Mouse (Mus musculus): Measurements from ENCODE around the gene Nr0b2. TPM values are rescaled to one million over a fixed set of nuclear protein-coding genes. Genes with fewer than 3 reads are reported as not detected.

Gene Nr0b2
- polyA plus RNA-seq, 1 experiment from 2014 or later = 0.16 TPM

- no peaks in the 10 kb centered on the region for H3K4me1 ChIP-seq (replicated peaks; ENCODE audit: control insufficient read depth, insufficient read depth, low read length)
Observed at GRCm38 (mm10) chr4:133552029-133552428, 1.1 kb upstream of the Nr0b2 start.

DNA sequence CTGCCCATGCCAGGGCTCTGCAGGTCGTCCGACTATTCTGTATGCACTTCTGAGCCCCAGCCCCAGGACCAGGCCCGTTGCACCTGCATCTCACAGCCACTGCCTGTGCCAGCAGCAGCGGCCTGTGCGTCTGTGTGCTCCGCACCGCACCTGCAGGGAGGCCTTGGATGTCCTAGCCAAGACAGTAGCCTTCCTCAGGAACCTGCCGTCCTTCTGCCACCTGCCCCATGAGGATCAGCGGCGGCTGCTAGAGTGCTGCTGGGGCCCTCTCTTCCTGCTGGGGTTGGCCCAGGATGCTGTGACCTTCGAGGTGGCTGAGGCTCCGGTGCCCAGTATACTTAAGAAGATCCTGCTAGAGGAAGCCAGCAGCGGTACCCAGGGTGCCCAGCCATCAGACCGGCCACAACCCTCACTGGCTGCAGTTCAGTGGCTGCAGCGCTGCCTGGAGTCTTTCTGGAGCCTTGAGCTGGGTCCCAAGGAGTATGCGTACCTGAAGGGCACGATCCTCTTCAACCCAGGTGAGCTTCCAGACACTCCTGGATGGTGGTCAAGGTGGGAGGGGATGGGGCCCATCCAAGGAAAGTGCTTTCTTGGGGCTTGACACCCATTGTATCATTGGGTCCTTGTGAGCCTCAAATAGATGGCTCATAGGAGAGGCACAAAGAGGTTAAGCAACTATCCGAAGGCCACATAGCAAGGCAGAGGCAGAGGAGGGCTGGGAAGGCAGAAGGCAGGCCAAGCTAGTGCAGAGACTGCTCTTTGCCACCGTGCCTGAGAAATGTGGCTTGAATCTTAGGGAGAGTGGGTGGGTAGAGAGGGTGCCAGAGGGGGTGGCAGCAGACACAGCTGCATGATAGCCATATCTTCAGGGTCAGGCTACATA, 513 bp downstream of the Nr0b2 start:
- no peak for DNase-seq (ENCODE audit: low spot score)
- no peak for ATAC-seq (replicated peaks; ENCODE audit: low FRiP score)
- 77% methylated on average over 19 of the region's 19 CpGs for WGBS
- H3K27ac ChIP-seq (ENCODE audit: low read depth, low read length) = no peak overlapping the region
- no peak overlapping the region for H3K4me3 ChIP-seq (ENCODE audit: low read depth, low read length)
- no peaks in the 10 kb centered on the region for H3K9me3 ChIP-seq (ENCODE audit: control insufficient read depth, low read length)
- no peak overlapping the region for H3K4me2 ChIP-seq (ENCODE audit: low read depth, low read length, severe bottlenecking)
- H3K9ac ChIP-seq (ENCODE audit: low read length) = no peak overlapping the region
- H3K27me3 ChIP-seq (ENCODE audit: control insufficient read depth, insufficient read depth, low read length) = no peaks in the 10 kb centered on the region
- no peaks in the 10 kb centered on the region for H3K36me3 ChIP-seq (ENCODE audit: control insufficient read depth, insufficient read depth, low read length)
- no peaks in the 10 kb centered on the region for H3K4me1 ChIP-seq (replicated peaks; ENCODE audit: control insufficient read depth, insufficient read depth, low read length)

More at GRCm38 (mm10) chr4:133552029-133552428, 1.1 kb upstream of the Nr0b2 start:
- WGBS = 92% methylated on average over 1 of the region's 1 CpGs
- H3K27me3 ChIP-seq (ENCODE audit: control insufficient read depth, insufficient read depth, low read length) = no peaks in the 10 kb centered on the region
- H3K4me3 ChIP-seq (ENCODE audit: low read depth, low read length) = no peak overlapping the region
- no peaks in the 10 kb centered on the region for H3K36me3 ChIP-seq (ENCODE audit: control insufficient read depth, insufficient read depth, low read length)
- H3K27ac ChIP-seq (ENCODE audit: low read depth, low read length) = no peak overlapping the region
- no peak for DNase-seq (ENCODE audit: low spot score)
- no peak for ATAC-seq (replicated peaks; ENCODE audit: low FRiP score)
- no peak overlapping the region for H3K4me2 ChIP-seq (ENCODE audit: low read depth, low read length, severe bottlenecking)
- H3K9ac ChIP-seq (ENCODE audit: low read length) = no peak overlapping the region
- H3K9me3 ChIP-seq (ENCODE audit: control insufficient read depth, low read length) = no peaks in the 10 kb centered on the region

DNA sequence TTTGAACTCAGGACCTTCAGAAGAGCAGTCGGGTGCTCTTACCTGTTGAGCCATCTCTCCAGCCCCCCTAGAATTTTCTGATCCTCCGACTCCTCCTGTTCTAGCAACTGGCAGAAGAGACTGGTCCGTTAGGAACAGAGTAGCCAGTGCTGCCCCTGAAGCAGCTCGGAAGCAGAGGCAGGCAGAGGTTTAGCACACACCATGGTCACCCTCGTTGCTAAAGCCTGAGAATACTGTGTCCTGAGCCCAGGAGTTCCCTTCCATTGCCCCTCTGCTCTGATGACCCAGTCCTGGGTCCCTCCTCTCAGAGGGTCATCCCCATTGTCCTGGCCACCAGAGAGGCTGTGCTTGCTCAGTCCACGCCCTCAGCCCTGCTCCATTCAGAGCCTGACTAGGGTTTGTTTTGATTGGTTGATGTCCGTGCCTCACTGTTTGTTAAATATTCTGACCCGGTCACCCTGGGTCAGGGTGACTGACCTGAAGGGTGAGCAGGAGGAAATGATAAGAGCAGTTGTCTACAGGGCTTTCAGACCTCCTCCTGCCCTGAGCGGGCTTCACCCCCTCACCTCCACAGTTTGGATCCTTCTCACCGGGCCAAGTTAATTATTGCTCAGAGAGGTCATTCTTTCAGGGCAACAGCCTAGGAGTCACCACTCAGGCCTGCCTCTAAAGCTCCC, 4.0 kb downstream of the Nr0b2 start:
- Histone ChIP-seq H3K9me3 (ENCODE audit: control insufficient read depth, low read length) (no peaks in the 10 kb centered on the region), H3K27me3 (ENCODE audit: control insufficient read depth, insufficient read depth, low read length) (no peaks in the 10 kb centered on the region), H3K9ac (ENCODE audit: low read length) (no peak overlapping the region), H3K27ac (ENCODE audit: low read depth, low read length) (no peak overlapping the region), H3K4me1 (replicated peaks; ENCODE audit: control insufficient read depth, insufficient read depth, low read length) (no peaks in the 10 kb centered on the region), H3K36me3 (ENCODE audit: control insufficient read depth, insufficient read depth, low read length) (no peaks in the 10 kb centered on the region), H3K4me3 (ENCODE audit: low read depth, low read length) (no peak overlapping the region), H3K4me2 (ENCODE audit: low read depth, low read length, severe bottlenecking) (no peak overlapping the region)
- ATAC-seq (replicated peaks; ENCODE audit: low FRiP score) (no peak), DNase-seq (ENCODE audit: low spot score) (no peak)
- WGBS = 40% methylated on average over 10 of the region's 10 CpGs

- H3K36me3 ChIP-seq (ENCODE audit: control insufficient read depth, insufficient read depth, low read length) = no peaks in the 10 kb centered on the region
- no peak overlapping the region for H3K27ac ChIP-seq (ENCODE audit: low read depth, low read length)
- WGBS = 74% methylated on average over 4 of the region's 4 CpGs
- ATAC-seq (replicated peaks; ENCODE audit: low FRiP score) = no peak
- H3K4me1 ChIP-seq (replicated peaks; ENCODE audit: control insufficient read depth, insufficient read depth, low read length) = no peaks in the 10 kb centered on the region
- H3K9me3 ChIP-seq (ENCODE audit: control insufficient read depth, low read length) = no peaks in the 10 kb centered on the region; the same call in 1 of the 2 replicates
- no peak overlapping the region for H3K4me3 ChIP-seq (ENCODE audit: low read depth, low read length)
- no peaks in the 10 kb centered on the region for H3K27me3 ChIP-seq (ENCODE audit: control insufficient read depth, insufficient read depth, low read length)
- no peak overlapping the region for H3K9ac ChIP-seq (ENCODE audit: low read length)
- DNase-seq (ENCODE audit: low spot score) = no peak
- no peak overlapping the region for H3K4me2 ChIP-seq (ENCODE audit: low read depth, low read length, severe bottlenecking)
Observed at GRCm38 (mm10) chr4:133559846-133560245, 6.7 kb downstream of the Nr0b2 start.

DNA sequence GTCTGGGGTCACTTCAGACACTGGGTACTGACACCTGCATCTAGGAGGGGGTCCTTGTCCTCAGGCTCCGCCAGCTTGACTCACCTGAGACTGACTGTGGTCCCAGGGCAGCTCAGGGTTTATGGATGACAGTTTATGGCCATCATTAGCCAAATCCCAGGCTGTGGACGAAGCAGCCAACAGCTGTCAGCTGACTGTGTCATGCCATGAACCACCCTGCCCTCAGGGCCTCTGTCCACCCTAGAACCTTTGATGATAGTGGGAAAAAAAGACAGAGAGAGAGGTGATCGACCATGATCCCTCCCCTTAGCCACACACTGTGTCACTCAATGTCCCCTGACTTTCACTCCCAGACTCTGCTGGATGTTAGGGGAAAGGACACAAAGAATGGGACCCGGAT, 8.4 kb downstream of the Nr0b2 start:
- no peak for ATAC-seq (replicated peaks; ENCODE audit: low FRiP score)

GRCm38 (mm10) chr4:133563123-133563571, 10.0 kb downstream of the Nr0b2 start:
- Histone ChIP-seq H3K4me2 (ENCODE audit: low read depth, low read length, severe bottlenecking) (no peak overlapping the region), H3K27me3 (ENCODE audit: control insufficient read depth, insufficient read depth, low read length) (no peaks in the 10 kb centered on the region), H3K36me3 (ENCODE audit: control insufficient read depth, insufficient read depth, low read length) (no peaks in the 10 kb centered on the region), H3K4me3 (ENCODE audit: low read depth, low read length) (no peak overlapping the region), H3K9ac (ENCODE audit: low read length) (no peak overlapping the region), H3K27ac (ENCODE audit: low read depth, low read length) (no peak overlapping the region), H3K9me3 (ENCODE audit: control insufficient read depth, low read length) (no peaks in the 10 kb centered on the region; the same call in 1 of the 2 replicates), H3K4me1 (replicated peaks; ENCODE audit: control insufficient read depth, insufficient read depth, low read length) (no peaks in the 10 kb centered on the region)
- 88% methylated on average over 11 of the region's 11 CpGs for WGBS
- ATAC-seq (replicated peaks; ENCODE audit: low FRiP score) (no peak), DNase-seq (ENCODE audit: low spot score) (no peak)

More for the DNA sequence above, 8.4 kb downstream of the Nr0b2 start:
- 77% methylated on average over 4 of the region's 4 CpGs for WGBS
- Histone ChIP-seq H3K4me1 (replicated peaks; ENCODE audit: control insufficient read depth, insufficient read depth, low read length) (no peaks in the 10 kb centered on the region), H3K36me3 (ENCODE audit: control insufficient read depth, insufficient read depth, low read length) (no peaks in the 10 kb centered on the region), H3K9me3 (ENCODE audit: control insufficient read depth, low read length) (no peaks in the 10 kb centered on the region; the same call in 1 of the 2 replicates), H3K27ac (ENCODE audit: low read depth, low read length) (no peak overlapping the region), H3K27me3 (ENCODE audit: control insufficient read depth, insufficient read depth, low read length) (no peaks in the 10 kb centered on the region), H3K4me3 (ENCODE audit: low read depth, low read length) (no peak overlapping the region), H3K4me2 (ENCODE audit: low read depth, low read length, severe bottlenecking) (no peak overlapping the region), H3K9ac (ENCODE audit: low read length) (no peak overlapping the region)
- DNase-seq (ENCODE audit: low spot score) = no peak

DNA sequence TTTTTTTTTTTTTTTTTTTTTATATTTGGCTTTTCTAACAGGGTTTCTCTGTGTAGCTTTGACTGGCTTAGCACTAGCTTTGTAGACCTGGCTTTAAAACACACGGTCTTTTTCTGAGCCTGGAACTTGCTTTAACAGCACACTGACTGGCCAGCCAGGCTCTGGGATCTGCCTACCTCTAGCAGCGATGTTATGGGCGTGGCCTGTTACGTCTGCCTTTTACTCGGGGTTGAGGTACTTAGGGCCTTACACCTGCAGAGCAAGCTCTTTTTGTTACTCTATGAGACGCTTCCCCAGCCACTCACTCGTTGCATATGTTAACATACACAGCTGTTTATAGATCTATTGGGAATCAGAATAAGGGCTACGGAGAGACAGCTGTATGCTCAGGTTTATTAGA, 14.1 kb downstream of the Nr0b2 start:
- Histone ChIP-seq H3K27ac (ENCODE audit: low read depth, low read length) (no peak overlapping the region), H3K4me3 (ENCODE audit: low read depth, low read length) (no peak overlapping the region), H3K4me1 (replicated peaks; ENCODE audit: control insufficient read depth, insufficient read depth, low read length) (no peaks in the 10 kb centered on the region), H3K36me3 (ENCODE audit: control insufficient read depth, insufficient read depth, low read length) (no peaks in the 10 kb centered on the region), H3K9me3 (ENCODE audit: control insufficient read depth, low read length) (no peaks in the 10 kb centered on the region; the same call in 1 of the 2 replicates), H3K27me3 (ENCODE audit: control insufficient read depth, insufficient read depth, low read length) (no peaks in the 10 kb centered on the region), H3K4me2 (ENCODE audit: low read depth, low read length, severe bottlenecking) (no peak overlapping the region), H3K9ac (ENCODE audit: low read length) (no peak overlapping the region)
- ATAC-seq (replicated peaks; ENCODE audit: low FRiP score) = no peak
- DNase-seq (ENCODE audit: low spot score) = no peak
- WGBS = 34% methylated on average over 8 of the region's 8 CpGs

GRCm38 (mm10) chr4:133569291-133570065, 16.3 kb downstream of the Nr0b2 start:
- Histone ChIP-seq H3K4me2 (ENCODE audit: low read depth, low read length, severe bottlenecking) (no peak overlapping the region), H3K27me3 (ENCODE audit: control insufficient read depth, insufficient read depth, low read length) (no peaks in the 10 kb centered on the region), H3K4me1 (replicated peaks; ENCODE audit: control insufficient read depth, insufficient read depth, low read length) (no peaks in the 10 kb centered on the region), H3K4me3 (ENCODE audit: low read depth, low read length) (no peak overlapping the region), H3K9ac (ENCODE audit: low read length) (no peak overlapping the region), H3K9me3 (ENCODE audit: control insufficient read depth, low read length) (no peaks in the 10 kb centered on the region; the same call in 1 of the 2 replicates), H3K27ac (ENCODE audit: low read depth, low read length) (no peak overlapping the region), H3K36me3 (ENCODE audit: control insufficient read depth, insufficient read depth, low read length) (no peaks in the 10 kb centered on the region)
- DNase-seq (ENCODE audit: low spot score) = no peak
- no peak for ATAC-seq (replicated peaks; ENCODE audit: low FRiP score)
- WGBS = 86% methylated on average over 10 of the region's 10 CpGs
